Mouse (Mus musculus): ENCODE measurements around the gene Nrcam. TPM values are rescaled to one million over a fixed set of nuclear protein-coding genes. Genes with fewer than 3 reads are reported as not detected.
A peak's percentile ranks its signal among the peaks of the same experiment; 100 is the strongest.

The Nrcam gene
- polyA plus RNA-seq, 1 experiment from 2014 or later = 146 TPM

- no peak for ATAC-seq
- H3K4me1 ChIP-seq (replicated peaks) = peaks cover 11% of the 10 kb centered on the region; the same call in 1 of the 2 replicates
- H3K9ac ChIP-seq (replicated peaks) = no peak overlapping the region
- H3K4me2 ChIP-seq (replicated peaks) = no peak overlapping the region
- H3K27ac ChIP-seq = no peak overlapping the region
- no peaks in the 10 kb centered on the region for H3K36me3 ChIP-seq
- WGBS = 72% methylated on average over 8 of the region's 8 CpGs
- no peaks in the 10 kb centered on the region for H3K9me3 ChIP-seq
- H3K27me3 ChIP-seq = no peaks in the 10 kb centered on the region
- H3K4me3 ChIP-seq (replicated peaks) = no peak overlapping the region
Measured at GRCm38 (mm10) chr12:44378431-44379161, 49.9 kb downstream of the Nrcam start.

- WGBS = 93% methylated on average over 4 of the region's 4 CpGs
- no peak overlapping the region for H3K9ac ChIP-seq (replicated peaks)
- H3K4me2 ChIP-seq (replicated peaks) = no peak overlapping the region
- H3K4me3 ChIP-seq (replicated peaks) = no peak overlapping the region
- no peaks in the 10 kb centered on the region for H3K9me3 ChIP-seq
- H3K27ac ChIP-seq = no peak overlapping the region
- H3K27me3 ChIP-seq = no peaks in the 10 kb centered on the region
- peaks cover 10% of the 10 kb centered on the region; the same call in 1 of the 2 replicates for H3K4me1 ChIP-seq (replicated peaks)
- H3K36me3 ChIP-seq = no peaks in the 10 kb centered on the region
- no peak for ATAC-seq
Measured at GRCm38 (mm10) chr12:44380805-44381204, 52.1 kb downstream of the Nrcam start.

- ATAC-seq = no peak
- Histone ChIP-seq H3K36me3 (no peaks in the 10 kb centered on the region), H3K9ac (replicated peaks) (no peak overlapping the region), H3K4me3 (replicated peaks) (no peak overlapping the region), H3K4me2 (replicated peaks) (no peak overlapping the region), H3K9me3 (no peaks in the 10 kb centered on the region), H3K4me1 (replicated peaks) (peaks cover 23% of the 10 kb centered on the region), H3K27ac (peak overlapping the region; percentile 19; the same call in 1 of the 2 replicates), H3K27me3 (no peaks in the 10 kb centered on the region)
- WGBS = 31% methylated on average over 7 of the region's 7 CpGs
Measured at GRCm38 (mm10) chr12:44386398-44386797, 57.7 kb downstream of the Nrcam start.

GRCm38 (mm10) chr12:44388220-44388619, 59.5 kb downstream of the Nrcam start:
- no peak overlapping the region for H3K9ac ChIP-seq (replicated peaks)
- H3K4me3 ChIP-seq (replicated peaks) = no peak overlapping the region
- no peaks in the 10 kb centered on the region for H3K27me3 ChIP-seq
- 40% methylated on average over 1 of the region's 1 CpGs for WGBS
- peaks cover 23% of the 10 kb centered on the region for H3K4me1 ChIP-seq (replicated peaks)
- H3K4me2 ChIP-seq (replicated peaks) = no peak overlapping the region
- H3K9me3 ChIP-seq = no peaks in the 10 kb centered on the region
- H3K36me3 ChIP-seq = no peaks in the 10 kb centered on the region
- H3K27ac ChIP-seq = no peak overlapping the region
- ATAC-seq = no peak

GRCm38 (mm10) chr12:44390391-44391137, 61.9 kb downstream of the Nrcam start:
- H3K27me3 ChIP-seq = no peaks in the 10 kb centered on the region
- no peaks in the 10 kb centered on the region for H3K36me3 ChIP-seq
- no peak overlapping the region; the same call in 1 of the 2 replicates for H3K27ac ChIP-seq
- H3K9ac ChIP-seq (replicated peaks) = no peak overlapping the region
- no peaks in the 10 kb centered on the region for H3K9me3 ChIP-seq
- WGBS = 79% methylated on average over 5 of the region's 5 CpGs
- no peak overlapping the region for H3K4me3 ChIP-seq (replicated peaks)
- H3K4me2 ChIP-seq (replicated peaks) = no peak overlapping the region
- H3K4me1 ChIP-seq (replicated peaks) = peaks cover 23% of the 10 kb centered on the region
- ATAC-seq = no peak

- peaks cover 15% of the 10 kb centered on the region for H3K4me1 ChIP-seq (replicated peaks)
- H3K9me3 ChIP-seq = no peaks in the 10 kb centered on the region
- WGBS = 84% methylated on average over 3 of the region's 3 CpGs
- ATAC-seq = no peak
- H3K36me3 ChIP-seq = no peaks in the 10 kb centered on the region
- H3K9ac ChIP-seq (replicated peaks) = no peak overlapping the region
- H3K4me3 ChIP-seq (replicated peaks) = no peak overlapping the region
- no peak overlapping the region for H3K4me2 ChIP-seq (replicated peaks)
- no peaks in the 10 kb centered on the region for H3K27me3 ChIP-seq
- H3K27ac ChIP-seq = no peak overlapping the region
Measured at GRCm38 (mm10) chr12:44394901-44395300, 66.2 kb downstream of the Nrcam start.

GRCm38 (mm10) chr12:44397782-44398181, 69.1 kb downstream of the Nrcam start:
- H3K9ac ChIP-seq (replicated peaks) = no peak overlapping the region; the same call in 1 of the 2 replicates
- no peaks in the 10 kb centered on the region for H3K27me3 ChIP-seq
- no peaks in the 10 kb centered on the region for H3K9me3 ChIP-seq
- peaks cover 38% of the 10 kb centered on the region for H3K4me1 ChIP-seq (replicated peaks)
- peak overlapping the region; percentile 57 for H3K27ac ChIP-seq
- 24% methylated on average over 5 of the region's 5 CpGs for WGBS
- H3K36me3 ChIP-seq = no peaks in the 10 kb centered on the region
- no peak overlapping the region for H3K4me2 ChIP-seq (replicated peaks)
- no peak for ATAC-seq
- no peak overlapping the region for H3K4me3 ChIP-seq (replicated peaks)

GRCm38 (mm10) chr12:44402134-44402533, 73.4 kb downstream of the Nrcam start:
- H3K4me3 ChIP-seq (replicated peaks) = no peak overlapping the region
- no peak overlapping the region for H3K4me2 ChIP-seq (replicated peaks)
- peak; percentile 35; the same call in 1 of the 2 replicates for ATAC-seq
- H3K9me3 ChIP-seq = no peaks in the 10 kb centered on the region
- H3K36me3 ChIP-seq = no peaks in the 10 kb centered on the region
- H3K9ac ChIP-seq (replicated peaks) = no peak overlapping the region; the same call in 1 of the 2 replicates
- H3K4me1 ChIP-seq (replicated peaks) = peaks cover 64% of the 10 kb centered on the region
- H3K27ac ChIP-seq = peak overlapping the region; percentile 90
- 22% methylated on average over 1 of the region's 1 CpGs for WGBS
- H3K27me3 ChIP-seq = no peaks in the 10 kb centered on the region

GRCm38 (mm10) chr12:44403270-44403669, 74.6 kb downstream of the Nrcam start:
- Histone ChIP-seq H3K4me1 (replicated peaks) (peaks cover 57% of the 10 kb centered on the region), H3K36me3 (no peaks in the 10 kb centered on the region), H3K4me2 (replicated peaks) (no peak overlapping the region), H3K27ac (peak overlapping the region; percentile 90), H3K27me3 (no peaks in the 10 kb centered on the region), H3K9me3 (no peaks in the 10 kb centered on the region), H3K9ac (replicated peaks) (no peak overlapping the region), H3K4me3 (replicated peaks) (no peak overlapping the region)
- WGBS = 69% methylated on average over 1 of the region's 1 CpGs
- peak; percentile 57; the same call in 1 of the 2 replicates for ATAC-seq

GRCm38 (mm10) chr12:44403731-44404424, 75.2 kb downstream of the Nrcam start:
- Histone ChIP-seq H3K9ac (replicated peaks) (no peak overlapping the region), H3K36me3 (no peaks in the 10 kb centered on the region), H3K27me3 (no peaks in the 10 kb centered on the region), H3K4me1 (replicated peaks) (peaks cover 57% of the 10 kb centered on the region), H3K4me3 (replicated peaks) (no peak overlapping the region), H3K9me3 (no peaks in the 10 kb centered on the region), H3K27ac (peak overlapping the region; percentile 90), H3K4me2 (replicated peaks) (no peak overlapping the region)
- peak; percentile 92 for ATAC-seq
- WGBS = 10% methylated on average over 3 of the region's 3 CpGs

- no peak overlapping the region for H3K4me2 ChIP-seq (replicated peaks)
- no peak overlapping the region for H3K4me3 ChIP-seq (replicated peaks)
- no peak overlapping the region for H3K9ac ChIP-seq (replicated peaks)
- no peak overlapping the region for H3K27ac ChIP-seq
- H3K4me1 ChIP-seq (replicated peaks) = peaks cover 21% of the 10 kb centered on the region
- H3K36me3 ChIP-seq = no peaks in the 10 kb centered on the region
- no peaks in the 10 kb centered on the region for H3K27me3 ChIP-seq
- 88% methylated on average over 4 of the region's 4 CpGs for WGBS
- no peak for ATAC-seq
- H3K9me3 ChIP-seq = no peaks in the 10 kb centered on the region
Measured at GRCm38 (mm10) chr12:44409786-44410185, 81.1 kb downstream of the Nrcam start.

GRCm38 (mm10) chr12:44411031-44411430, 82.3 kb downstream of the Nrcam start:
- H3K27ac ChIP-seq = no peak overlapping the region
- H3K36me3 ChIP-seq = no peaks in the 10 kb centered on the region
- H3K4me1 ChIP-seq (replicated peaks) = peaks cover 10% of the 10 kb centered on the region; the same call in 1 of the 2 replicates
- H3K9ac ChIP-seq (replicated peaks) = no peak overlapping the region
- 86% methylated on average over 3 of the region's 3 CpGs for WGBS
- no peaks in the 10 kb centered on the region for H3K9me3 ChIP-seq
- ATAC-seq = no peak
- no peak overlapping the region for H3K4me2 ChIP-seq (replicated peaks)
- H3K4me3 ChIP-seq (replicated peaks) = no peak overlapping the region
- H3K27me3 ChIP-seq = no peaks in the 10 kb centered on the region

Measured in midbrain, embryonic 13.5 days (tissue).